Mouse (Mus musculus): ENCODE data around the gene Rnf217. TPM values are rescaled to one million over a fixed set of nuclear protein-coding genes. Genes with fewer than 3 reads are reported as not detected.

The Rnf217 gene
- polyA plus RNA-seq, 1 experiment from 2014 or later = 0.56 TPM

DNA sequence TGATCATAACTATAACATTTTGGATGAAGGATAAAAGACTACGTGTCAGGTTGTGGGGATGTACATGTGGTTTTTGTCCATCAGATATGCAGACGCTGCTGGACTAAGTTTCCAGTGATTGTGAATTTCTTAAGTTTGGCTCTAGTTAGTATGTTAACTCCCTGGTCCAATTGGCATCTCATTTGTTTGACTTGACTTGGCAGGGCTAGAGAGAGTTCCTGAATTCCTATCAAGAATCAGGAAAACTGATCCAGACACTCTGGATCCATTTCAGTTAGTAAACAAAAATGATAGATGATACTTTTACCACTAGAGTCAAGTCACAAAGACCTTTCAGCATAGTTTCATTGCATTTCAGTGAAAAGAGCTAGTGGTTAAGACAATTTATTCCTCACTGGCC, 112.1 kb downstream of the Rnf217 start:
- Histone ChIP-seq H3K27me3 (ENCODE audit: insufficient read depth, low read length) (no peaks in the 10 kb centered on the region), H3K9me3 (ENCODE audit: low read length) (no peaks in the 10 kb centered on the region), H3K27ac (ENCODE audit: low read depth) (no peak overlapping the region), H3K9ac (replicated peaks) (no peak overlapping the region), H3K4me2 (ENCODE audit: low read depth, low read length) (no peak overlapping the region), H3K4me1 (ENCODE audit: insufficient read depth) (no peaks in the 10 kb centered on the region), H3K36me3 (replicated peaks; ENCODE audit: insufficient read depth, low read length) (no peaks in the 10 kb centered on the region), H3K4me3 (ENCODE audit: low read depth, low read length) (no peak overlapping the region)
- ATAC-seq (no peak), DNase-seq (no peak)
- 72% methylated on average over 2 of the region's 2 CpGs for WGBS (ENCODE audit: insufficient replicate concordance)
- TF ChIP-seq CTCF (IDR thresholded peaks at IDR 0.05; ENCODE audit: low read depth) (no peak), EP300 (IDR thresholded peaks at IDR 0.05; ENCODE audit: low read depth) (no peak)

DNA sequence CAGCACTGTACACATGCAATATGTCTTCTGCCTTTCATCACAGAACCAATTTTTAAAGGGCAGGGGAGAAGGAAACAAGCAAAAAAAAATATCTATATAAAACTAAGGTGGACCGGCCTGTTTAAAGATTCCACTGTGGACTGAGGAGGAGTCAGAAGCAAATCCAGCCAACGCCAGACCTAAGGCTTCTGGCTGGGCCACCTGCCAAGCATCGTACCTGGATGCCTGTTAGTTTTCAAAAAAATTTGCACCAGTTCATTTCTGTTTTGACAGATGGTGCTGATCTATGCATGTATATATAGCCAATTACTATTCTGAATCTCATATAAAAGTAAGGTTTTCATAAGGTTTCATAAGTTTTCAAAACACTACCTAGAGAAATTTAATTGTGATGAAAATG, 113.2 kb downstream of the Rnf217 start:
- DNase-seq (no peak), ATAC-seq (no peak)
- Histone ChIP-seq H3K9me3 (ENCODE audit: low read length) (no peaks in the 10 kb centered on the region), H3K36me3 (replicated peaks; ENCODE audit: insufficient read depth, low read length) (no peaks in the 10 kb centered on the region), H3K27me3 (ENCODE audit: insufficient read depth, low read length) (no peaks in the 10 kb centered on the region), H3K4me1 (ENCODE audit: insufficient read depth) (no peaks in the 10 kb centered on the region), H3K9ac (replicated peaks) (no peak overlapping the region), H3K27ac (ENCODE audit: low read depth) (no peak overlapping the region), H3K4me3 (ENCODE audit: low read depth, low read length) (no peak overlapping the region), H3K4me2 (ENCODE audit: low read depth, low read length) (no peak overlapping the region)
- TF ChIP-seq CTCF (IDR thresholded peaks at IDR 0.05; ENCODE audit: low read depth) = no peak
- WGBS (ENCODE audit: insufficient replicate concordance) = 73% methylated on average over 3 of the region's 3 CpGs

DNA sequence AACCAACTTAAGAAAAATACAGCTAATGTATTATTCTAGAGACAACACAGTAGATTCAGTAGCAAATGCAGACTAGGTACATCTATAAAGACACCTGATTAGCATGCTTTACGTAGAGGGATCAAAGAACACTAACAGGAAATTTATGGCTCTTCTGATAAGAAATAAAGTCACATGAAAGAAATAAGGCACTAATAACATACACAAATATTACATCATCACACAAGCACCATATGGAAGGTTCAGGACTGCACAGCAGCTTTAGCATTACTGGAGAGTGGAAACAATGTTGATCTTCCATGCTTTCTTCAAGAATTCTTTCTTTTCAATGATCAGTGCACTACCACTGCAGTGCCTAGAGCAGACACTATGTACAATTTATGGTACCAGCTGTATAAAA, 114.7 kb downstream of the Rnf217 start:
- H3K9ac ChIP-seq (replicated peaks) = no peak overlapping the region
- 68% methylated on average over 1 of the region's 1 CpGs for WGBS (ENCODE audit: insufficient replicate concordance)
- H3K36me3 ChIP-seq (replicated peaks; ENCODE audit: insufficient read depth, low read length) = no peaks in the 10 kb centered on the region
- no peak overlapping the region for H3K27ac ChIP-seq (ENCODE audit: low read depth)
- no peaks in the 10 kb centered on the region for H3K9me3 ChIP-seq (ENCODE audit: low read length)
- H3K4me1 ChIP-seq (ENCODE audit: insufficient read depth) = no peaks in the 10 kb centered on the region
- ATAC-seq = no peak
- H3K27me3 ChIP-seq (ENCODE audit: insufficient read depth, low read length) = no peaks in the 10 kb centered on the region
- DNase-seq = no peak
- no peak overlapping the region for H3K4me3 ChIP-seq (ENCODE audit: low read depth, low read length)
- H3K4me2 ChIP-seq (ENCODE audit: low read depth, low read length) = no peak overlapping the region
- no peak for TF ChIP-seq EP300 (IDR thresholded peaks at IDR 0.05; ENCODE audit: low read depth)
- no peak for TF ChIP-seq CTCF (IDR thresholded peaks at IDR 0.05; ENCODE audit: low read depth)

DNA sequence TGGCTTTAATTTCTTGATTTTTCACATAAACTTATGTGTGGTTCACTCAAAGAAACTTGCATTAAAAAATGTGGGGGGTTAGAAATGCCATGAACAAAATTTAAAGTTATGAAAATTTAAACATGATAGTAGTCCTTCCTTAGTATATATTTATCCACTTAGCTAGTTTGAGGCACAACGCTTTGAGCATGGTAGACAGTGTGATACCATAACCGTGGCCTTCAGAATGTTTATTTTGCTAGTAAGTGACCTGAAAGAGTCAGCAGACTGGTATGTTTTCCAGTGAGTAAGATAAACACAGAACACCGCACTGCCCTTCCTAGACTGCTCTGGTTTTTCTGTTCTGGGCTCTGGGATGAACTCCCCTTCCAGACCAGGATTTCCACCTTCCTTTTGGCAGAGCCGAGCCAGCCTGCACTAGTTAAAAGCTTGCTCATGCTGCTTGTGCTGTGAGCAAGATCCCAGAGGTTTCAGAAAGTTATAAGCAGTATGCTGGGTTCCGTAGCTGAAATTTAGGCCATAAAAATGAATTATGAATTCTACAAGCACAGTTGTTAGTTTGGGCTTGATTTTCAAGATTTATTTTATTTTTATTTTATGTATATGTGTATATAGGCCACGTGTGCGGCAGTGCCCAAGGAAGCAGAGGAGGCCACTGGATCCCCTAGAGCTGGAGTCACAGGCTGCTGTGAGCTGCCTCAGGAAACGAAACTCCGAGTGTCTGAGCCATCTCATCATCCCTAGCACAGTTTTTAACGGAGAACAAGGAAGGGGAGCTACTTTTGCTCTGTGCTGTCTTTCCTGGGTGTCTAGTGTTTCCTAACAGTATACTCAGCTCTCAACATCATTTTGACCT, 141.7 kb downstream of the Rnf217 start:
- no peak overlapping the region for H3K4me2 ChIP-seq (ENCODE audit: low read depth, low read length)
- DNase-seq (no peak), ATAC-seq (no peak)
- H3K4me1 ChIP-seq (ENCODE audit: insufficient read depth) = no peaks in the 10 kb centered on the region
- TF ChIP-seq EP300 (IDR thresholded peaks at IDR 0.05; ENCODE audit: low read depth) (no peak), CTCF (IDR thresholded peaks at IDR 0.05; ENCODE audit: low read depth) (no peak)
- H3K4me3 ChIP-seq (ENCODE audit: low read depth, low read length) = no peak overlapping the region
- H3K27me3 ChIP-seq (ENCODE audit: insufficient read depth, low read length) = no peaks in the 10 kb centered on the region
- no peak overlapping the region for H3K27ac ChIP-seq (ENCODE audit: low read depth)
- no peak overlapping the region for H3K9ac ChIP-seq (replicated peaks)
- 60% methylated on average over 10 of the region's 10 CpGs for WGBS (ENCODE audit: insufficient replicate concordance)
- H3K36me3 ChIP-seq (replicated peaks; ENCODE audit: insufficient read depth, low read length) = no peaks in the 10 kb centered on the region
- H3K9me3 ChIP-seq (ENCODE audit: low read length) = no peaks in the 10 kb centered on the region

DNA sequence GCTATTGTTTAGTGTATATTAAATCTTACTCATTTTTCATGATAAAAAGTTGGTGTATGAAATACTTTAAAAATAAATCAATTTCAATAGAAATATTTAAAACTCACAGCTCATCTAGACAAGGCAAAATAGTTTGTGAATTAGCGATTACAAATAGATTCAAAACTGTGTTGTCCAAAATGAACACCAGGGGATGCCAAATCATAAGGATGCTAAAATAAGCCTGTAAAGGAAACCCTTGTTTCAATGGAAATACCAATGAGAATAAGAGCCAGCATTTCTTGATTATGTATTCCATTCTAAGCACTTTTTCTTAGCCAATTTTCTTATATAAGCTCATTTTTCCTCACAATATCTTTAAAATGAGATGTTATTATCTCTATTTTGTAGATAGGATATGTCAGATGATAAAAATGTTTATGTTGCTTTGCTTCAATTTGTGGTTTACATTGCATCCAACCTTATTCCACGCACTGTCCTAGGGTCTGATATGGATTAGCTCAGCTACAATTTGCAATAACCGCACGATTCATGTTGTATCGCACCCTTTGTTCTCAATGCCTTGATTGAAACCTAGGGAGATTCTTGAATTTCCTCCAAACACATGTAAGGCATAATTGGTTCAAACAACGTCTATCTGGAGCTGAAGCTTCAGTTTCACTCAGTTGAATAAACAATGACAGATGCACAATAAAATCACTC, 143.0 kb downstream of the Rnf217 start:
- no peak for ATAC-seq
- Histone ChIP-seq H3K27me3 (ENCODE audit: insufficient read depth, low read length) (no peaks in the 10 kb centered on the region), H3K4me1 (ENCODE audit: insufficient read depth) (no peaks in the 10 kb centered on the region), H3K9ac (replicated peaks) (no peak overlapping the region), H3K4me3 (ENCODE audit: low read depth, low read length) (no peak overlapping the region), H3K9me3 (ENCODE audit: low read length) (no peaks in the 10 kb centered on the region), H3K36me3 (replicated peaks; ENCODE audit: insufficient read depth, low read length) (no peaks in the 10 kb centered on the region), H3K27ac (ENCODE audit: low read depth) (no peak overlapping the region), H3K4me2 (ENCODE audit: low read depth, low read length) (no peak overlapping the region)
- WGBS (ENCODE audit: insufficient replicate concordance) = 77% methylated on average over 6 of the region's 6 CpGs
- DNase-seq = no peak
- TF ChIP-seq EP300 (IDR thresholded peaks at IDR 0.05; ENCODE audit: low read depth) (no peak), CTCF (IDR thresholded peaks at IDR 0.05; ENCODE audit: low read depth) (peak; percentile 71)

DNA sequence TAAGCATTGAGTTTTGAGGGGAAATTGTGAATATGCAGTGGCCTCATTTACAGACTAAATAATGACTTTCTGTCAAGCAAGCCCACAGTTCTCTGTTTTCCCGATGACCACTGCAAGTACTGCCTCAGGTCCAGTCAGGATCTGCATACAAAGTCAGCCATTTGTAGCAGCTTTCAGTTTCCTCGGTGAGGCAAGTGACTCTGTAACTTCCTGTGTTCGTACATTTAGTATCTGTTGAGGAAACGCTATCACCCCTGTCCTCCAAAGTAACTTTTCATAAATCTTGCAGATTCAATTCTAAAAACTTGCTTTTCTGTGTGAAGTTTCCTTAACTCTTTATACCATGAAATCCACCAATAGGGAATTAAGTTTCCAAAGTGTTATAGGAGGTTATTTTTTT, 143.6 kb downstream of the Rnf217 start:
- Histone ChIP-seq H3K36me3 (replicated peaks; ENCODE audit: insufficient read depth, low read length) (no peaks in the 10 kb centered on the region), H3K27me3 (ENCODE audit: insufficient read depth, low read length) (no peaks in the 10 kb centered on the region), H3K4me2 (ENCODE audit: low read depth, low read length) (0 out of 2 replicates have a peak overlapping the region, but pooled peaks have one; percentile 22), H3K4me1 (ENCODE audit: insufficient read depth) (no peaks in the 10 kb centered on the region), H3K27ac (ENCODE audit: low read depth) (no peak overlapping the region), H3K9ac (replicated peaks) (no peak overlapping the region), H3K9me3 (ENCODE audit: low read length) (no peaks in the 10 kb centered on the region), H3K4me3 (ENCODE audit: low read depth, low read length) (no peak overlapping the region)
- no peak for TF ChIP-seq CTCF (IDR thresholded peaks at IDR 0.05; ENCODE audit: low read depth)
- TF ChIP-seq EP300 (IDR thresholded peaks at IDR 0.05; ENCODE audit: low read depth) = no peak
- ATAC-seq (no peak), DNase-seq (no peak)
- WGBS (ENCODE audit: insufficient replicate concordance) = 36% methylated on average over 4 of the region's 4 CpGs
